Mouse (Mus musculus): ENCODE measurements around the gene Krtap5-1. TPM values are rescaled to one million over a fixed set of nuclear protein-coding genes. Genes with fewer than 3 reads are reported as not detected.

The Krtap5-1 gene
- polyA plus RNA-seq, 1 experiment from 2014 or later, result not detected

Other genes with a start within 250 kb of the Krtap5-1 start
- 70.7 and 71.4 TPM in 2 replicates for gene Mob2, start 236.1 kb downstream of the Krtap5-1 start, polyA plus RNA-seq (2015; fragmentation: Nextera tagmentation; extraction: Ambion mirVana)
- gene Dusp8, start 201.3 kb downstream of the Krtap5-1 start, polyA plus RNA-seq (2015; fragmentation: Nextera tagmentation; extraction: Ambion mirVana), result 2.3 and 2.7 TPM in 2 replicates
- not detected in 2 replicates for gene Gm45618, start 176.4 kb downstream of the Krtap5-1 start, polyA plus RNA-seq (2015; fragmentation: Nextera tagmentation; extraction: Ambion mirVana)
- gene Gm39115, start 161.1 kb downstream of the Krtap5-1 start, polyA plus RNA-seq (2015; fragmentation: Nextera tagmentation; extraction: Ambion mirVana), result not detected in 2 replicates
- not detected in 2 replicates for gene Gm45337, start 152.5 kb downstream of the Krtap5-1 start, polyA plus RNA-seq (2015; fragmentation: Nextera tagmentation; extraction: Ambion mirVana)
- not detected in 2 replicates for gene Gm29735, start 140.0 kb downstream of the Krtap5-1 start, polyA plus RNA-seq (2015; fragmentation: Nextera tagmentation; extraction: Ambion mirVana)
- not detected in 2 replicates for gene Gm4553, start 131.4 kb downstream of the Krtap5-1 start, polyA plus RNA-seq (2015; fragmentation: Nextera tagmentation; extraction: Ambion mirVana)
- not detected in 2 replicates for gene Krtap5-2, start 121.1 kb downstream of the Krtap5-1 start, polyA plus RNA-seq (2015; fragmentation: Nextera tagmentation; extraction: Ambion mirVana)
- not detected in 2 replicates for gene Gm10153, start 106.7 kb downstream of the Krtap5-1 start, polyA plus RNA-seq (2015; fragmentation: Nextera tagmentation; extraction: Ambion mirVana)
- gene Krtap5-3, start 95.8 kb downstream of the Krtap5-1 start, polyA plus RNA-seq (2015; fragmentation: Nextera tagmentation; extraction: Ambion mirVana), result not detected in 2 replicates
- gene Gm7579, start 85.3 kb downstream of the Krtap5-1 start, polyA plus RNA-seq (2015; fragmentation: Nextera tagmentation; extraction: Ambion mirVana), result not detected in 2 replicates
- not detected in 2 replicates for gene Krtap5-5, start 67.1 kb downstream of the Krtap5-1 start, polyA plus RNA-seq (2015; fragmentation: Nextera tagmentation; extraction: Ambion mirVana)
- not detected in 2 replicates for gene Gm40460, start 56.0 kb downstream of the Krtap5-1 start, polyA plus RNA-seq (2015; fragmentation: Nextera tagmentation; extraction: Ambion mirVana)
- gene Gm2431, start 38.8 kb downstream of the Krtap5-1 start, polyA plus RNA-seq (2015; fragmentation: Nextera tagmentation; extraction: Ambion mirVana), result not detected in 2 replicates
- not detected in 2 replicates for gene Gm4559, start 22.8 kb downstream of the Krtap5-1 start, polyA plus RNA-seq (2015; fragmentation: Nextera tagmentation; extraction: Ambion mirVana)
- not detected in 2 replicates for gene Krtap5-4, start 6.4 kb upstream of the Krtap5-1 start, polyA plus RNA-seq (2015; fragmentation: Nextera tagmentation; extraction: Ambion mirVana)
- gene Ifitm10, start 76.6 kb upstream of the Krtap5-1 start, polyA plus RNA-seq (2015; fragmentation: Nextera tagmentation; extraction: Ambion mirVana), result 1.1 and 1.5 TPM in 2 replicates
- not detected in 2 replicates for gene Gm49369, start 85.5 kb upstream of the Krtap5-1 start, polyA plus RNA-seq (2015; fragmentation: Nextera tagmentation; extraction: Ambion mirVana)
- 228 and 241 TPM in 2 replicates for gene Ctsd, start 90.9 kb upstream of the Krtap5-1 start, polyA plus RNA-seq (2015; fragmentation: Nextera tagmentation; extraction: Ambion mirVana)
- 1.2 and 1.4 TPM in 2 replicates for gene Syt8, start 137.7 kb upstream of the Krtap5-1 start, polyA plus RNA-seq (2015; fragmentation: Nextera tagmentation; extraction: Ambion mirVana)
- gene Tnni2, start 144.7 kb upstream of the Krtap5-1 start, polyA plus RNA-seq (2015; fragmentation: Nextera tagmentation; extraction: Ambion mirVana), result 45.2 and 47.5 TPM in 2 replicates
- 46.3 and 49.8 TPM in 2 replicates for gene Lsp1, start 163.7 kb upstream of the Krtap5-1 start, polyA plus RNA-seq (2015; fragmentation: Nextera tagmentation; extraction: Ambion mirVana)
- gene Tnnt3, start 201.7 kb upstream of the Krtap5-1 start, polyA plus RNA-seq (2015; fragmentation: Nextera tagmentation; extraction: Ambion mirVana), result 60.9 and 62.3 TPM in 2 replicates
- 27.3 and 35.1 TPM in 2 replicates for gene Mrpl23, start 235.6 kb upstream of the Krtap5-1 start, polyA plus RNA-seq (2015; fragmentation: Nextera tagmentation; extraction: Ambion mirVana)

Data from limb, embryonic 13.5 days (tissue).